Mouse (Mus musculus): ENCODE results near the gene Lrrc39. TPM values are rescaled to one million over a fixed set of nuclear protein-coding genes. Genes with fewer than 3 reads are reported as not detected.

Lrrc39 gene
- polyA plus RNA-seq, 1 experiment from 2014 or later, result 0.70 TPM

- H3K9ac ChIP-seq, result no peak overlapping the region
- H3K9me3 ChIP-seq, result no peaks in the 10 kb centered on the region
- peaks cover 70% of the 10 kb centered on the region for H3K36me3 ChIP-seq (replicated peaks)
- H3K4me3 ChIP-seq (replicated peaks), result no peak overlapping the region
- no peaks in the 10 kb centered on the region for H3K27me3 ChIP-seq
- H3K4me1 ChIP-seq, result no peaks in the 10 kb centered on the region
- no peak overlapping the region for H3K4me2 ChIP-seq
- no peak overlapping the region for H3K27ac ChIP-seq
- ATAC-seq (ENCODE audit: low FRiP score), result no peak
- whole genome bisulfite sequencing, result 87% methylated on average over 6 of the region's 6 CpGs
These were observed 56.1 kb downstream of the Lrrc39 start for GRCm38 (mm10) chr3:116618855-116619254.

- H3K4me1 ChIP-seq, result no peaks in the 10 kb centered on the region
- no peak for ATAC-seq (ENCODE audit: low FRiP score)
- WGBS, result 91% methylated on average over 7 of the region's 7 CpGs
- no peak overlapping the region for H3K27ac ChIP-seq
- H3K9ac ChIP-seq, result no peak overlapping the region
- no peaks in the 10 kb centered on the region for H3K9me3 ChIP-seq
- H3K36me3 ChIP-seq (replicated peaks), result peaks cover 50% of the 10 kb centered on the region
- H3K27me3 ChIP-seq, result no peaks in the 10 kb centered on the region
- no peak overlapping the region for H3K4me3 ChIP-seq (replicated peaks)
- no peak overlapping the region for H3K4me2 ChIP-seq
These were observed 58.0 kb downstream of the Lrrc39 start for GRCm38 (mm10) chr3:116620636-116621370.

GRCm38 (mm10) chr3:116622641-116623040 is 59.9 kb downstream of the Lrrc39 start:
- no peaks in the 10 kb centered on the region for H3K9me3 ChIP-seq
- H3K4me2 ChIP-seq, result no peak overlapping the region
- H3K27ac ChIP-seq, result no peak overlapping the region
- no peaks in the 10 kb centered on the region for H3K4me1 ChIP-seq
- no peak overlapping the region for H3K9ac ChIP-seq
- no peak overlapping the region for H3K4me3 ChIP-seq (replicated peaks)
- WGBS, result 95% methylated on average over 7 of the region's 7 CpGs
- H3K36me3 ChIP-seq (replicated peaks), result peaks cover 41% of the 10 kb centered on the region
- H3K27me3 ChIP-seq, result no peaks in the 10 kb centered on the region
- no peak for ATAC-seq (ENCODE audit: low FRiP score)

GRCm38 (mm10) chr3:116631459-116631858 is 68.7 kb downstream of the Lrrc39 start:
- 68% methylated on average over 1 of the region's 1 CpGs for WGBS
- Histone ChIP-seq H3K27me3 (no peaks in the 10 kb centered on the region), H3K9me3 (no peaks in the 10 kb centered on the region), H3K9ac (no peak overlapping the region), H3K4me2 (no peak overlapping the region), H3K4me3 (replicated peaks) (no peak overlapping the region), H3K36me3 (replicated peaks) (peaks cover 54% of the 10 kb centered on the region), H3K27ac (no peak overlapping the region), H3K4me1 (no peaks in the 10 kb centered on the region)
- no peak for ATAC-seq (ENCODE audit: low FRiP score)

Other genes starting within 250 kb of the Lrrc39 start
- 21.6 and 23.2 TPM in 2 replicates for gene Cdc14a, start 138.9 kb upstream of the Lrrc39 start, polyA plus RNA-seq (2016; fragmentation: Nextera tagmentation; extraction: Ambion mirVana)
- gene Rtca, start 54.8 kb upstream of the Lrrc39 start, polyA plus RNA-seq (2016; fragmentation: Nextera tagmentation; extraction: Ambion mirVana), result 108 TPM in 2 replicates
- gene Dbt, start 49.9 kb upstream of the Lrrc39 start, polyA plus RNA-seq (2016; fragmentation: Nextera tagmentation; extraction: Ambion mirVana), result 12.6 and 13.0 TPM in 2 replicates
- gene Sass6, start 32.0 kb downstream of the Lrrc39 start, polyA plus RNA-seq (2016; fragmentation: Nextera tagmentation; extraction: Ambion mirVana), result 36.0 and 37.1 TPM in 2 replicates
- gene Trmt13, start 51.6 kb downstream of the Lrrc39 start, polyA plus RNA-seq (2016; fragmentation: Nextera tagmentation; extraction: Ambion mirVana), result 28.5 and 30.7 TPM in 2 replicates
- gene Mfsd14a, start 99.7 kb downstream of the Lrrc39 start, polyA plus RNA-seq (2016; fragmentation: Nextera tagmentation; extraction: Ambion mirVana), result 77.6 and 79.3 TPM in 2 replicates
- gene Gm43191, start 118.3 kb downstream of the Lrrc39 start, polyA plus RNA-seq (2016; fragmentation: Nextera tagmentation; extraction: Ambion mirVana), result 0.81 TPM in 1 of 2 replicates, not detected in the other
- 8.0 and 10.2 TPM in 2 replicates for gene Slc35a3, start 149.9 kb downstream of the Lrrc39 start, polyA plus RNA-seq (2016; fragmentation: Nextera tagmentation; extraction: Ambion mirVana)
- 15.9 and 16.3 TPM in 2 replicates for gene Agl, start 245.2 kb downstream of the Lrrc39 start, polyA plus RNA-seq (2016; fragmentation: Nextera tagmentation; extraction: Ambion mirVana)